Mouse (Mus musculus) frontal cortex, adult (tissue): ENCODE measurements around the gene Arfgef2.

ENCODE experiments used
- ATAC-seq: cut with Nextera tagmentation; 2 replicates; pipeline ENCODE4 v1.9.2; 2017; ENCODE audit warnings: mild to moderate bottlenecking, moderate library complexity, mixed read lengths; ENCODE audit not compliant: low TSS enrichment

The Arfgef2 gene

DNA sequence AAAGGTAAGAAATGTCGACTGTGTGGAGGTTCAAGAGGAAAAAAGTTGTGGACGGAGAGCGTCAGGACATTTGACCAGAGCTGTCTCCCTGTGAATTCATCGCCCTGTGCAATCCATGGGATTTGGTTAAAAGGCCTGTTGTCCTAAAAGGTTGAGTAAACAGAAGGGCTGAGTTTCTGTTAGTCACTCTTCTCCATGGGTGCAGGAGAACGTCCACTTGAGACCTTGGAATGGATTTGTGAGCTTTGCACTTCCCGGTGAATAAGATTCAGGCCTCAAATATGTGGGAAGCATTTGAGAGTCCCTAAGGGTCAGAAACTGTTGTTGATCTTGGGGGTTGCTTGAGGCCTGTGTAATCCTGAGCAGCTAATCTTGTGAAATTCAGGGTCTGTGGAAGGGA, 1.4 kb downstream of the Arfgef2 start:
- no peak for ATAC-seq

DNA sequence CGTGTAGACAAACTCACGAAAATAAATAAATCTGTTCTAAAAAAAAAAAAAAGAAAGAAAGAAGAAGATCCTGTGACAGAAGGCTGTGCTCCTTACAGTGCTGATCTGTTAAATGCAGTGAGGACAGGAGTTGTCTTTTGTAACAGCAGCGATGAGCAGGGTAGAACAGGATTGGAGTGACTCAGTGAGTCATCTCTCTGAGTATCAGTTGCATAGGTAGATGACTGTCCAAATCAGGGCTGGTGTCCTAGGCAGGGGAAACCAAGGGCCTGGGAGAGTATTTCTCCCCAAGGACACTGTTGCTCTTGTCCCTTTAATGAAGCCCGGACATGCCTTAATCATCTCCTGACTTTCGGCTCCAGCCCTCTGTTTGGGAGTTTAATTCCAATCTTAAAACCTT, 4.1 kb downstream of the Arfgef2 start:
- peak; percentile 44; the same call in 1 of the 2 replicates for ATAC-seq

DNA sequence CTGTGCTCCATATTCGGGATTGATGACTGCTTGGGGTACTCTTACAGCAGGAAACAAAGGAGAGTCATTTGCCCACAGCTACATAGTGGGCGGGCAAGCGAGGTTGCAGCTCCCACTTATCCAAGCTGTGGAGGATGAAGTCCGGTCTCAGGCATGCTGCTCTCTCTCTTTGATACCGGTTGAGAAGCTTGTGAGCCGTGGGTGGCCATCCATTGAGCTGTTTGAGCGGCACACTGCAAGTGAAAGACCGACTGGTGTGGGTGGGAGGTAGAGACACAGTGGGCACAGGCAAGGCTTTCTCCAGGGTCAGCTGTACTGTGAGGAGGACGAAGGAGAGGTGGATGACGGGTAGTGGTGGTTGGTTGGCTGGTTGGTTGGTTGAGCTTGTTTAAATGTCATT, 5.4 kb downstream of the Arfgef2 start:
- peak; percentile 73 for ATAC-seq

DNA sequence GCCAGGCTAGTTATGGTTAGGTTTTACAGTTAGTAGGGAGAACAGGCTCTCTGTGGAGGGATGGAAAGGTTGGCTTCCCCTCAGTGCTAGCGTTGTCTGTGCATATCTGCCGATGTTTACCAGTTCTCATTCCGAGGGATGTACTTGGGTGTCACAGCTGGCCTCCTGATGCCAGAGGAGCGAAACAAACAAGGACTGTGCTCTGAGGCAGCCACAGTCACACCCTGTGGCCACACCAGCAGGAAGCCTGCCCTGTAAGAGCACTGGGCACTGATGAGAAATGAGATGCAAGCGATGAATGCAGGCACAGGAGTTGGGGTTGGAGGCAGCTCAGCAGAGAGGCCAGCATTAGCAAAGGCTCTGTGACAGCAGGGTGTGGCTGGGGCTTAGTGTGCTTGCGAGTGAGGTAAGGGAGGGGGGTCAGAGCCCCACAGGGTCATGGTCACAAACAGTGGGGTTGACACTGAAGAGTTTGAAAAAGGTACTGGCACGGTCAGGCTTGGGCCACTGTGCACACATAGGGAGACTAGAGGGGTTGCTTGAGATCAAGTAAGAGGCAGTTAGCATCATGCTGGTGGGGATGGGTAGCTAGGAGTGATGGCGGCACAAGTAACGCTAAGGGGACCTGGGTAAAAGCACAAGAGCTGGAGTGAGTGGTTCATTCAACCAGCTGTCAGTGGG, 13.2 kb downstream of the Arfgef2 start:
- ATAC-seq = 0 out of 2 replicates have a peak, but pooled peaks have one; percentile 26

DNA sequence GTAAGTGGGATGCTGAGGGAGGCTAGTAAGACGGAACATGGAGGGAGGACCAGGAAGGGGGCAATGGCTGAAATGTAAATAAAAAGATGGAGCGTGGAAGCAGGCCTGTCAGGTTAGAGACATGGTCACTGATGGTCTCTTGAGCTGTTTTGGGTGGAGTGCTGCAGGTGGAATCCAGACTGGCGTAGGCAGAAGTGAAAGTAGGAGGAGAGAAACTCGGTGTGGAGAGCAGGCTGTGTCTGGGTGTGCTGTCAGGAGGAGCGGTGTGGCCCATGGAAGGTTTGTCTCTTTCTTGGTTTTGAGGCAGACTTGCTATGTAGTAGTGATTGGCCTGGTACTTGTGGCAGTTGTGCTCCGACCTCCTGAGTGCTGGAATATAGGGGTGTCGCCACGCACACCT, 14.5 kb downstream of the Arfgef2 start:
- peak; percentile 78 for ATAC-seq

DNA sequence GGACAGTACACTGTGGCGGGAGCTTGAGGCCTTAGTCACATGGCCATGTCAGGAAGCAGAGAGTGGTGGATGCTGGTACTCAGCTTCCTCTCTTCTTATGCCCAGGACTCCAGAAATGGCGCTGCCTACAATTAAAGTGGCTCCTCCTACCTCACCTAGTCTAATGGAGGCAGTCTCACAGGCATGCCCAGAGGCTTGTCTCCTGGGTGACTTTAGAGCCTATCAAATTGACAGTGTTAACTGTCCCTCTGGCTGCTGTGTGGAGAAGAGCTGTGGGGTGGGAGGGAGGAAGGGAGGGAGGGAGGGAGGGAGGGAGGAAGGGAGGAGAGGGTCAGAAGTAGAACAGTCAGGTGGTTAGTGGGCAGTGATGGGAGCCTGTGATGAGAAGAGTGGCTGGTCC, 15.5 kb downstream of the Arfgef2 start:
- ATAC-seq = no peak

DNA sequence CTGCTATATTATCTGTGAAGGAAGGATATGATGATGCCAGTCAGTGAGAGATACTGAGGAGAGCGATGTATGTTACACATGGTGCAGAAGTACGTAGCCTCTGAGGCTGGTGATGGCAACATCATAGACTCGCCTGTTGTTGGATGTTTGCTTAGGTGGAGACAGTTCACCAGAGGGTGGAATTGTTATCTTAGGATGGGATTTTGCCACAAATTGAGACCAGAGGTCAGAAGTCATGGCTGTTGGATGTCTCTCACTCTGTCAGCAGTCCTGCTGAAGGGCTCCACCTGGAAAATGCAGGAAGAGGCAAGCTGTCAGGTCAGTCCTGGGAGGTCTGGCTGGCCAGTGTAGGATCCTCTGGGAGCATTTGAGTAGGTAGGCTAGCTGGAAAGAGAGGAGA, 16.0 kb downstream of the Arfgef2 start:
- no peak for ATAC-seq

DNA sequence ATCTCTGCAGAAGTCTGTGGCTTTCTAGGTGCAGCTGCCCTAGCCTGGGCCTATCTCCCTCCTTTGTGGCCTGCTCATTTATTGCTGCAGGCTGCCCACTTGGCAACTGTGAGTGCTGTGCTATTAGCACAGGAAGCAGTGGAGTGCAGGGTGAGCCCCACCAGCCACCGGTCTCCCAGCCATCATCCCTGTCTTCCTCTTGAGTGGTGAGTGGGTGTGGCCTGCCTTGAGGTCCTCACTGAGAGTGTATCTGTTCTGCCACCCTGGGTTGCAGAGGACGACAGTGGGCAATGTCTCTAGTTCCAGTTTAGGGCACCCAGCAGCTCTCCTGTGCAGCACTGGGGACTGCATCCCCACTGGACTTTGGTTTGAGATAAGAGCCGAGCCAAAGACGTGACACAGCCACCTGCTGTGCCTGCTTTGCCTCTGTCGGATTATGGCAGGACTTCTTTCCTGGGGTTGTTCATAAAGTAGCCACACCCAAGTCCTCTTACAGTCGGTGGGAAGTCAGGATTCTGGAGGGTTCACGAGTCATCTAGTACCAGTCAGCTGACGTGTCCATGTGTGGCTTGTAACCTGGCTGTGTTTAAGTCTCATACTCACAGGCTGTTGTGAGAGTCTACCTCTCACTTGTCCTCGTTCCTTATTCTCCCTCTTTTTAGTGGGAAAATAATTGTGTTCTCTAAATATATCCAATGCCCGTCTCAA, 16.9 kb downstream of the Arfgef2 start:
- no peak for ATAC-seq

DNA sequence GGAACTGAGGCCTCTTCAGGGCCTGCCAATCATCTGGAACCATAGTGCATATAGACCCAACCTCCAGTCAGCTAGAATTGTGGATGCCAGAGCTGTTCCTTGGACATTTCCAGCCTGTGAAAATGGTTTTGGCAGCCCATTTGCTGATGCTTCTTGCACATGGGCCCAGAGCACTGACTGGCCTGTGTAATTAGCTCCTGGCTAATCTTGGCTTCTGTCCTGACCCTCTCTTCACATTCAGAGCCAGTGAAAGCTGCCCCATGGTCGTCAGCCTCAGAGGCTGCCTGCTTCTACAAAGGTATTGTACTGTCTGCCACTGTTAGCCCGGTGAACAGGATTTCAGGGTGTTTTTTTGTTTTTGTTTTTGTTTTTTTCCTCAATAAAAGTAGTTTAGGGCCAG, 17.5 kb downstream of the Arfgef2 start:
- ATAC-seq = 0 out of 2 replicates have a peak, but pooled peaks have one; percentile 13

DNA sequence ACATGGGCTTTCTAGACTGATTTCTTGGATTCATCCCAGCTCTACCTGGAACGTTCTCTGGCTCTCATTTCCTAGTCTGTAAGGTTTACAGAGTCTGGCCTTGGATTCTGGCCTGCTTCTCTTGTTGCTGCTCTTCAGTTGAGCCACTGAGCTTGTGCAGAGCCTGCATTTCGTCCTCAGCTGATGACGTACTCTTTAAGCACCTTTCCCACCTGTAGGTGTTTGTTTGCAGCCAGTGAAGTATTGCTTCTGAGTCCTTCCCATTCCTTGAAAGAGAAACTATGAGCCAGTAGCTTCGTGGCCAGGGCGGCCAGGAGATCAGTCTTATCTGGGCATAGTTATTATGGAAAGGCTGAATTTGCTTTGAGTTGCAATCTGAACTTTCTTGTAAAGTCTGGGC, 19.0 kb downstream of the Arfgef2 start:
- ATAC-seq = no peak

DNA sequence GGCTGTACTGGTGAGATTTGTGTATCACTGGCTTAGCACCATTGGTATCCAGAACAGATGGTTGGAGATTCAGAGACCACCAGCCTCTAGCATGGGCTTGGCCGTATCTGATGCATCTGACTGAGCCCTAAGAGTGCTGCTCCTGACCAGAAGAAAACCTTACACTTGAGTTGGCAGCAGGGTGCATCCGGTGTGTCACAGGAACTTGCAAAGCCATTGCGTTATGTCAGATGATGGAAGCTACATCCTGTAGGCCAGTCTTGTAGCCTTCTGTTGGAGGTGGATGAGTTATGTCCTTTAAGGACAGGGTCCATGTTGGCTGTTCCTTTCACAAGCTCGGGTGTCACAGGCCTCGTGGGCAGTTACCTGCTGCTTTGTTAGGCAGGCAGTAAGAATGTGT, 19.6 kb downstream of the Arfgef2 start:
- no peak for ATAC-seq

DNA sequence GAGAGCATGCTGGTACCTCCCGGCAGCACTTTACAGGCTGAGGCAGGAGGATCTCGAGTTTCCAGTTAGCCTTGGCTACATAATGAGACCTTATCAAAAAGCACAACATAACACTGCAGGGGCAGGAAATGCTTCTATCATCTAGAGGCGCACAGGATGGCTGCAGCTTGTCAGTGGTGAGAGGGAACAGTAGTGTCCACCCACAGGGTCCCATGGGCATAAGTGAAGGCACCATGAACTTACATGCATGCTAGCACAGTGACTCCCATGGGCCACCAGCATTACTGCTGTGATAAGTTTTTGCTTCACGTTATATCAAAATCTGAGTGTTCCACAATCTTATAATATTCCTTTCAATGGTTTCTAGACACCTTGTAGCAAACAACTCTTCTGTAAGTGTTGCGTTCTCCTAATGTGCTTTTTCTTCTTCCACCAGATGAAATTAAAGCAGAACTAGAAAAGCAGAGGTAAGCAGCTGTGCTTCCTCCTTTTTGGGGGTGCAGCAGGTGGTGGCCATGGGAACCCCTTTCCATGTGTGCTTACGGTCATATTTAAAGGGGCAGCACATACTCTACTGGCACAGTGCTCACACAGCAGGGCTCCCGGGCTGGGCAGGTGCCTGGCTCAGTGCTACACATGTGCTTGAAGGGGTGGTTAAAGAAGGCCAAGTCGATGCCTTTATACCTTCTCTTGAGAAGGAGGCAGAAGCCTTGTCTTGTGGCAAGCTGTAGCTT, 21.3 kb downstream of the Arfgef2 start:
- no peak for ATAC-seq

DNA sequence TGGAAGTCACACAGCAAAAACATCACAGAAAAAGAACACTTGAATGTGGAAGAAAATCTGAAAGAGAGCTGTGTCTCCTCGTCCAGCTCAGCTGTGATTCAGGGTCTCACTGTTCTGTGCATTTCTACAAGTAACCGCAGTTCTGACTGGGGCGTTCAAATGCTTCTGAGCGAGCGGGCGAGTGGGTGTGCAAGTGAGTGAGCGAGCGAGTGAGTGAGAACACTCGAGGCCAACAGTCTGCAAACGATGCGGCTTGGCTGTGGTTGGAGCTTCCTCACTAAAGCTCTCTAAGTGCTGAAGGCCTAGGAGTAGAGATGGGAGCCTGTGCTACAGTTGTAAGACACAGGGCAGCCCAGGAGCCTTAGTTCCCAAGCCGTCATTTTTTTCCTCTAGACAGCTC, 22.9 kb downstream of the Arfgef2 start:
- ATAC-seq = peak; percentile 92

DNA sequence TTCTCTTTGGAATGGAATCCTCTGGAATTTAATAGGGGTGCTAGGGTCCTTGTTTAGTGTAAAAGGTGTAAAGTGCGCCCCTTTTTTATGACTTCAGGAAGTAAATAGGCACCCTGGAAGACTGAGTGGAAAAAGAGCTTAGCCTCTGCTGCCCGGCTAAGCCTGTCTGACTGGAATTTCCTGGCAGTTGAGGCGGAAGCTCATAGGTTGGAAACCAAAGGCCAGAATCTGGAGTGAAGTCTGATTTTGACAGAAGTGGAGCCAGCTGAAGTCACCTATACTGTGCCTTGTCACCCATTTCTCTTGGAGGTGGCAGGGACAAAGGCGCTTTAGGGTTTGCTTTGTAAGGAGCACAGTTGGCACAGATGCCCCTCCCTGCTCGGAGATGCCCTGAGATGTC, 25.0 kb downstream of the Arfgef2 start:
- no peak for ATAC-seq

DNA sequence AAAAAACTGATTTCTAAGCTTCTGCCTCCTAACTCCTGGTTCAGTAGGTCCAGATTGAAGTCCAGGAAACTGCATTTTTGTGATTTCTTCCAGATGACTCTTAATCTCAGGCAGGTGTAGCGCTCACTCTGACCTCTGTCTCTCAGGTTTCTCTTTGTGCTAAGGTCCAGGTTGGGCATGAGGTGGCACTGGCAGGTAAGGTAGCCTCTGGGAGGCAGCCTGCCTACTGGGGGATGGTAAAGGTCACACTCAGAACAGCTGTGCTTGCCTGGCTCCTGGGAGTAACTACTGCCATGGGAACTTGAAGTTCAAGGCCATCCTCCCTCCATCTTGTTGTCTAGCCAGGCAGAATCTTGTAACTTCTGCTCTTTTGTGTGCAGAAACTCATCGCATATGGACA, 28.7 kb downstream of the Arfgef2 start:
- no peak for ATAC-seq

DNA sequence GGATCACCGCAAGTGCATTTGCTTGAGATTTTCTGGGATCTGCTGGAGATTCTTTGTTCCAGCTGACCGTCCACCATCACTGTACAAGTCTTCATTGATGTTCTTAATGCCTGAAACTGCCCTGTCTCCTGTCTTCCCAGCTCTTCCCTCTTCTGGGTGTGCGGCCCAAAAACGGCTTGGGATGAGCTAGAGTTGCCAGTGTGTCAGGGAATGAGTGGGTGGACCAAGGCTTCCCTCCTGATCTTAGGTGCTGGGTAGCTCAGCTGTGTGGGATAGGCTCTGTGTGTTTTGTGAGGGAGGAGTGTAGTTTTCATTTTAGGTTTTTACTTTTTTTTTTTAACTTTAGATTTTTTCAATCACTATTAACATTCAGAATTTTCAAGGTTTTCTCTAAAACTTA, 29.4 kb downstream of the Arfgef2 start:
- peak; percentile 87 for ATAC-seq

DNA sequence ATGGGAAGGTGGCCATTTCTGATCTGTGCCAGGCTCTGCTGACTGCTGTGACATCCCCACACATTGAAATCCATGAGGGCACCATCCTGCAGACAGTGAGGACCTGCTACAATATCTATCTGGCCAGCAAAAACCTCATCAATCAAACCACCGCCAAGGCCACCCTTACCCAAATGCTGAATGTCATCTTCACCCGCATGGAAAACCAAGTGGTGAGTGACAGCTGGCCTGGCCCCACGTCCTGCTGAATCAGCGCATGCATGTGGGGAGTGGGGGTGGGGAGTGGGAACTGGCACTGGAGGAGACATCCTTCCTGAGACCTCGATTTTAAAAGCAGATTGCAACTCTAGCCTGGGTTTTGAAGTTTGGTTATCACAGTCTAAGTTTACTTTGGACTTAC, 30.2 kb downstream of the Arfgef2 start:
- no peak for ATAC-seq

DNA sequence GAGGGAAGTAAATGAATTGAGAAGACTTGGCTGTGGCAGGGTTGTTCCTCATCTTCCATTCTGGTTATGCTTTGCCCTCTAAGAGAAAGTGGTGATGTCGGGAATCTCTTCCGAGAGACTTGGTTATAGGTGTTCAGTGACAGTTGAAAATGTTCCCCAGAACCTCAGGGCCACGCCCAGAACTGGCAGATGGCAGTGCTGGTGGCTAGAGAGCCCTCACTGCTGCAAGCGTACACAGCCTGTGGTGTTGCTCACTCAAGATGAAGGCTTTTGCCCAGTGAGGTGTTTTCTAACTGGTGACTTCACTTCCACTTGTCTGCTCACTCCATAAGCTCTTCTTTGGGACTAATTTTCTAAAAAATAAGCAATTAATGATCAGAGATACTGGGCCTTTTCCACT, 36.4 kb downstream of the Arfgef2 start:
- no peak for ATAC-seq

DNA sequence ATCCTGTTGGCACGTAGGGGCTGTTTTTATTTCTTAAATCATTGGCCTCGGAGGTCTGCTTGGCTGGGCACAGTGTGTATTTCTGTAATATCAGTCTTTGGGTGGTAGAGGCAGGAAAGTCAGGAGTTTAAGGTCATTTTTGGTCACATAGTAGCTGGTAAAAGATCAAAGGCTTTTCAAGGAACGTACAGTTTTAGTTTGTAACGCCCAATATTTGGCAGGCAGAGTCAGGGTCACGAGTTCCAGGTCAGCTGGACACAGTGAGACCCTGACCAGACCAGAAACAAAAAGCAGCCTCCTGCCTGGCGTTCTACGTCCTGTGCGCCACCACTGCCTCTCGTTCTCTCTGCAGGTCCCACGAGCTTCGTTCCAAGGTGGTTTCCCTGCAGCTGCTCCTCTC, 45.3 kb downstream of the Arfgef2 start:
- no peak for ATAC-seq

DNA sequence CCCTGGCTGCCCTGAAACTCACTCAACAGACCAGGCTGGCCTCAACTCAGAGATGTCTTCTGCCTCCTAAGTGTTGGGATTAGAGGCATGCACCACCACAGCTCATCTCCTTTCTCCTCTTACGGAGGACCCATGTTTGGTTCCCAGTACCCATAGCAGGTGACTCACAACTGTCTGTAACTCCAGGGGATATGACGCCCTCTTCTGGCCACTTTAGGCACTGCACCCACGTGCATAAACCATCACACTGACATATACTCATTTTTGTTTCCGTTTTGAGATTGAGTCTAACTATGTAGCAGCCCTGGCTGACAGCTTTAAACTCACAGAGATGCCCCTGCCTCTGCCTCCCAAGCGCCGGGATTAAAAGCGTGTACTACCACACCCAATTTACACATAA, 46.9 kb downstream of the Arfgef2 start:
- no peak for ATAC-seq

DNA sequence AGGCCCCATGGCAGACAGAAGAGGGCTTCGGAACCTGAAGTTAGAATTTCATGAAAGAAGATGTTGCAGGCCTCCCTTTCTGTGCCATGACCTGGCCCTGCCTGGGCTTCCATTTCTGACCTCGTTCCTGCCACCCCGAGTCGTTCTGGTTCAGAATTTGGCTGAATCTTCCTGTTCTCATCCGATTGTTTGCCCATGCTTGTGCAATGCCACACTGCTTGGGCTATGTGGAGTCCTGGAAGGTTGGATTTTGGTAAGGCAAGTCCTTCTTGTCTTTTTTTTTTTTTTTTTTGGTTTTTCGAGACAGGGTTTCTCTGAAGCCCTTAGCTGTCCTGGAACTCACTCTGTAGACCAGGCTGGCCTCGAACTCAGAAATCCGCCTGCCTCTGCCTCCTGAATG, 50.4 kb downstream of the Arfgef2 start:
- ATAC-seq = no peak

DNA sequence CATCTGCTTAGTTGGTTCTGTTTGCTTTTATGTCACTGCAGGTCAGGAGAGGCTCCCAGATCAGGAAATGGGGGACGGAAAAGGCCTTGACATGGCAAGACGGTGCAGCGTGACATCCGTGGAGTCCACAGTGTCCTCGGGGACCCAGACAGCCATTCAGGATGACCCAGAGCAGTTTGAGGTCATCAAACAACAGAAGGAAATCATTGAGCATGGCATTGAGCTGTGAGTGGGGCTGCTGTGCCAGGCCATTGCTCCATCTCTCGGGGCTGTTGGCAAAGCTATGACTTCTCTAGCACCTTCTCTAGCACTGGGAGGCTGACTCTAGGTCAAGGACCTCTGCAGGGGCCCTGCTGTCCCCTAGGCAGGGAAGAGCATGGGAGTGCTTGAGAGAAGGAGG, 51.0 kb downstream of the Arfgef2 start:
- ATAC-seq = no peak

DNA sequence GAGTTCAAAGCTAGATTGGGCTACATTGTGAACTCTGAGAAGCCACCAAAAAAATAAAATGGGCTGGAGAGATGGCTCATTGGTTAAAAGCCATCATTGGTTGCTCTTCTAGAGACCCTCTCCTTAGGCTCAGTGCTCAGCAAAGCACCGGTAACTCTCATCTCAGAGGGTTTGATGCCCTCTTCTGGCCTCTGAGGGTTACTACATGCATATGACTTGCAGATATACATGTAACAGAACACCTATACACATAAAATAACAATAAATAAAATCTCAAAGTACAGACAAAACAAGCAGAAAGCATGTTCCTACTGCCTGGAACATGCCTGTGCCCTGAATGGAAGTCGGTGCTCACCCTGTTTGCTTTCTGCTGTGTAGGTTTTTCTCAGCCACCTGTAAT, 51.7 kb downstream of the Arfgef2 start:
- no peak for ATAC-seq
